Mouse (Mus musculus) 416B (cell line): ENCODE measurements at regions not wholly inside any gene's neighbourhood (a gene's known extent, or its start where the extent isn't known, plus 50 kb on each side); places are given as distances from the start of the nearest gene placed in this dataset.
A peak's percentile ranks its signal among the peaks of the same experiment; 100 is the strongest.

Source experiments
- DNase-seq: peaks from one replicate; pipeline ENCODE4 v3.0.0; 2011; ENCODE audit warnings: low read depth

DNA sequence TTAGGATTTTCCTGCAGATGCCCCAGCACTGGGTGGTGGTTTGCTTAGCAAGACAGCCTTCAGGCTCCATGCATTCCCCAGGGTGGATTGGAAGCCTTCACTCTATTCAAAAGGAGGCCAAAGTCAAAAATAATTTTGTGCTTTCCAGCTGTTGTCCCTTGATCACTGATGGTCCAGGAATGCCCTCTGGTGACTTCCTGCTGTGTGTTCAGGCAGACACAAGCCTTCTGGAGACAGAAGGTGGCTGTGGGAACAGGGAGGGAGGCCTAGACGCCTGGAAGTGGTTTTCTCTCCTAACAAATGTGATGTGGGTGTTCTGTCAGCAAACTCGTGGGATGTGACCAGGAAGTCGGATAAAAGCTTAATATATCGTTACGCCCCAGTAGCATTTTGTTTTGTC, 81.3 kb downstream of the Atp6ap1l start:
- no peak for DNase-seq

DNA sequence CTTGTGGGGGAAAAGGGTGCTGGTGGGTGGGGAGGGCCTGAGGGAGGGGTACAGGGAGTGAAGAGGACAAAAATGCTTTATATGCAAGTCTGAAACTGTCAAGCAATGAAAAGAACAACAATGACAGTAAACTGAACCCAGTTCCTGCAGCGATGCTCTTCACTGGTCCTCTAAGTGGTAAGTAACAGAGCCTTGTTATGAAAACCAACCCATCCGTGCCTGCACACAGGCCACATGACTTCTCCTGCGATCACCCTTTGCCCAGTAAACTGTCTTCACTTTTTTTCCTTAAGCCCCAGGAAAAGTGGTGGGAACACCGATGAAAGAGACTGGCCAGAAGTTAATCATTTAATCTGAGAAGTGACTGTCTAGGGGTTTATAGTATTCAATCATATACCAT, 83.3 kb downstream of the Atp6ap1l start:
- DNase-seq, result no peak

DNA sequence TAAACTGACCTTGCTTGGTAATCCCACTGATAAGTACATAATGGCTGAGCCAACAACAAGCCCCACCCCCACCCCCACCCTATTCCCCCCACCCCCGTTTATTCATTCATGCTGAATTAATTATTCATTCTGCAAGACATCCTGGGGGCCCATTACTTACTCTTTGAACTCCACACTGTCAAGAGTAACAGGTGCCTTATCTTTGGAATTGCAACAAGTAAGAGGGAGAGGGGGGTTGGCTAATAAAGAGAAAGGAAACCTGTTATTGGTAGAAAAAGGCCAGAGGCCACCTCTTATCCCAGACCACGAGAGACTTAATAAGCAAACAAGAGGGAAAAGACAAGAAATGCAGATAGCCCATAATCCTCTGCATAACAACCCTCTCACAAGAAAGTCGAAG, 84.7 kb downstream of the Atp6ap1l start:
- no peak for DNase-seq

DNA sequence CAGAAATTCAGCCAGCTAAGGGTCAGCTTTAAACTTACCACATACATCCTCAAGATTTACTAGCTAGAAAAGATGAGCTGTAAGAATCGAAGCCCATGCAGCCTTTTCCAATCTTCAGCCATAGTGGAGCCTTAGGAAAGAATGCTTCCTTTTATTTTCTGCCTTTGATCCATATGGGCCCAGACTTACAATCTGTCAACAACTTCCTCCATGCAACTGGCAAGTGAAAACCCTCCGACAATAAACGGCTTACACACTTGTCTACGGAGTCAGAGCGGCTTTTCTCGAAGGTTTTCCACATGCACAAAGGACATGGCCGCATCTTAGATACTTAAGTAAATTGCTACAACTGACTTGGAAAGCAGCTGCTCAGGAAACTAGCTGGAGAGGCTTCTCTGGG, 85.2 kb downstream of the Atp6ap1l start:
- DNase-seq, result no peak

DNA sequence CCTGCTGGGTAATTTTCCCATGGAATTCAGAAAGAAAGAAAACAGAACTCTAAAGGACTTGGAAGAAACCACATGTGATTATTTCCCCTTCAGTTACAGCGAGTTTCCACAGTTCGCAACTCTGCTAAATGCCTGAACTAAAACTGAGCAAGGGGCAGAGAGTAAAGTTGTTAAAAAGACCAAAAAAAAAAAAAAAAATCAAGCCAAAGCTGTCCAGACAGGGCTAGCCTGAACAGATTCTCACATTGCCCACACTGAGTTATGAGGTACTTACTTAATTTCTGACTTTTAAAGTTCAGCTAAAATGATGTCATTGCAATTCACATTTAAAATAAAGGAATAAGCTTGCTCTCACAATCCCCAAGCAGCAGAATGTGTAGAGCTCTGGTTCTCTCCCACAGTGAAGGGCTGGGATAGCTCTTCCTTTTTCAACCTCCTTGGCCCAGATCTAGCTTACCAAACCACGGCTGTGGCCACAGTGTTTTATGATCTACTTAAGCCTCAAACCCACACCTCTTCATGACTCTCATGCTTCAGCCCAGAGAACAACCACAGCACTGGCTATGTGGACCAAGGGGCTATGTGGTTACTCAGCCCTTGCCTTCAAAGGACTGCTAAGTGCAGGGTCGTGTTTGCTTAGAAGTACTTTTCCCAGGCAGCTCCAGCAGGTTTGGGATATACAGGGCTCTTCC, 90.8 kb downstream of the Atp6ap1l start:
- no peak for DNase-seq

DNA sequence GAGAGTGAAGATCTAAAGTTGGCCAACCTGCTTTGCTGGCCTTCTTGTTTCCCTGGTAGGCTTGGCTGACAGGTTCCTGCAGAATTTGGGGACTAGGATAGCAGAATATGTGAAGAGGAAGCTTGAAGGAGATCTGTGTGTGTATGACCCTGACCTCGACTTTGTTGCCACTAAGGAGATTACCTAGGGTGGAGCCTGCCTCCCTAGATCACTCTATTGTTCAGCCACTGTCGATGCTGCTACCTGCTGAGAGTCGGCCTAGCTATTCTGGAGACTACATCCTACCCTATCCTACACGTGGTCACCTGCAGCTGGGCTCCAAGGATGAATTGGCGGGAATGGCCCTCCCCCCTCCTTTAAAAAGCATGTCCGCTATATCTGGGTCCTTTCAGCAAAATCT, 95.1 kb downstream of the Atp6ap1l start:
- no peak for DNase-seq

DNA sequence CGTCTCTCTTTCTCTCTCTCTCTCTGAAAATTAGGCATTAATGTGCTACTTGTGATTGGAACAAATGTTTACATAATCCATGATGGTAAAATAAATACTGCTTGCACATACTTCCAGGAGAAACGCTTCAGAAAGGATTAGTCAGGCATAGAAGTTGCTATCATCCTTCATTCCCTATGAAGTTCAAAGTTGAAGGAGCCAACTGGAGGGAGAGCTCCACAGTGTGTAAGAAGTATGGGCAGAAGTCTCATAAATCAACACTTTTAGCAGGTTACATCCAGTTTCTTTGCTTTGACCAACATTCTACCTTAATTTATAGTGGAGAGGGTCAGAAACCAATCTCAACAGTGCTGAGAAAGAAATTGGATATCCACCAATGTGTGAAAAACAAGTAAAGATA, 105.5 kb downstream of the Atp6ap1l start:
- DNase-seq, result no peak

DNA sequence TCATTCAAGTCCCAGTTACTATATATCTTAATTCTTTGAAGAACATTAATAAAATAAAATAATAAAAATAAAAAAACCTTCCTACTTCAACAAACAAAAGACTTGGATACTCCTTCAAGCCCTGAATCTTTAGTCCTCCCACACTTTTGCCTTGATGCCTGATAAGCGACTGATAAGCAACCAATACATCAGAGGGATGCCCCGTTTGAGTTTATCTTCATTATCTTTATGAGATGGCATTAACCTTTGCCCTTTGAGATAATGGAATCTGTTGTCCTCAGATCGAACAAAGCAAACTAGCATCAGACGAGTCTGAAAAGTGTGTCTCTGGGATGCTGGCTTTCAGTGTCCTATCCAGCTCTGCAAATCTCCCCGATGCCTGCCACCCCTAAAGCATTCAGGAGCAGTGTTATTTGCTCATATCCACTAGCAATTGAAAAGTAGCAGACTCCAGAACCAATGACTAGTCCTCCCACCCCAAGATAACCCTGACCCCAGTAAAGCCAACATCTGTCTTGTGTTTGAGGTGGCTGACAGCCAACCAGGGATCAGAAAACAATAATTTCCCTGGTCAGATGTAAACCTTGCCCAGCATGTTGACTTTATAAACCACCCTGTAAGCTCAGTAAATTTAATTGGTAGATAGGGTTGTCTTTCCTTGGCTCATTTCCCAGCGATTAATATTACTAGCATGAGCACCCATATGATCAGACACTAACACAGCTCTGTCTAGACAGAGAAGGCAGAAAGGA, 106.2 kb downstream of the Atp6ap1l start:
- DNase-seq, result no peak

DNA sequence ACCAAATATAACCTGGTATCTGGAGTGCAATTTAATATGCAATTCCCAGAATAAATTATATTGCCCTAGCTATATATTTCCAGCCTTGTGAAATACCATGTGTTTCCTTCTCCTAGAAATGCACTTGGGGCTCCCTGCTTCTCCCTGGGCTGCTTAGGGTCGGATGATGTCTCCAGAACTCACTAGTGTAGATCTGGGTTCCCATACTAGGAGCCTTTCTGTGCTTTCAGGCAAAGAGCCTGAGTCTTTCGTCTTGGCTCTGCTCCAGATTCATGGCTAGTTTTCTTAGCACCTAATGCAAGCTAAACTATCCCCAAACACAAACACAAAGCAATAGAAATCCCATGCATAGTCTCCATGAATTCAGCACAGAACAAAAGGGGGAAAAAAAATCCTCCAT, 106.8 kb downstream of the Atp6ap1l start:
- DNase-seq, result no peak

DNA sequence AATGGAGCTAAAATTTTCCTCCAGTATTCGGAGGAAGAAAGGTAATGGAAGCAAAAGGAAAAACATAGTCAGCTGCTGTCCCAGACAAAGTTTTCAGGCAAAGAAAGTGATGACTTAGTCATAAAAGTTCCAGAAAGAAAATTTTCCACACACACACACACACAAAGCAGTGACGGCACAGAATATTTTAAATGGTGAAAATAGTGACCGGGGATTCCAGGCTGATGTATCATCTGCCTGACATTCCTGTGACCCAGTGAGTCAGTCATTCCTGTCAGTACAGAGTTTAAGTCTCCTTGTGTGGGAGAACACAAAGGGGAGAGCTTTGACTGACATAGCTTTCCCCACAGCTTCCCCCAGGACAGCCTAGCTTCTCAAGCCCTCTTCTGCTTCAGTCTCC, 107.9 kb downstream of the Atp6ap1l start:
- no peak for DNase-seq

DNA sequence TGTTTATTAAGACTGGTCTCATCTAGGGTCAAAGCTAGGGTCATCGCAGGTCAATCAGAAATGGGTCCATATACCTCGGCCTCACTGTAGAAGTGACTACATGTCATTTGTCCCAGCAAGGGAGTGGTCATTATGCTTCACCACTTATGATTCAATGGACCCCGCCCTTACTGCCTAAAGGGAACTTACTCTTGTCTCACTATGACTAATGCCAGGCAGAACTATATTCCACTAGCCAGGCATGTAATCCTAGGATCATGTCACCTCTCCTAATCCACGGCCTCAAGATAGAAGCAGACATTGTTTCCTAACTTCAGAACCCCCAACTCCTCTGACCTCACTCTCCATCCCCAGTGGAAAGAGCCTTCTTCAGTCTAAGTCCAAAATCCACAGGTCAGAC, 108.3 kb downstream of the Atp6ap1l start:
- DNase-seq, result no peak

DNA sequence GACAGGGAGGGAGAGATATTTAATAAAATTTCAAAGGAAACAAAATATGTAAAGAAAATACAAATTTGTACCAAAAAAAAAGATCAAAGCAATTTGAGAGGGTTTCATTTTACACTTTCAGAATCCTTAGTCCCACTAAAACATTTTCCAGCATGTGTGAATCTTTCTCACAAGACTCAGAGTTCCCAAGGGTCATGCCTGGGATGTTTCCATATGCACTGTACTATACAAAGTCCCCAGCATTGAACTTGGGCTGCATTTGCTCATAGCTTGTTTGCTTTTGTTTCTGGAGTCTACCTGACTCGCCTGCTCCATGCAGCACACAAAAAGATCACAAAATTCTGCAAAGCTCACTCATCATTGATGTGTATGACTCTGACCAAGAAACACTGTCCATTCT, 122.7 kb downstream of the Atp6ap1l start:
- DNase-seq, result no peak

DNA sequence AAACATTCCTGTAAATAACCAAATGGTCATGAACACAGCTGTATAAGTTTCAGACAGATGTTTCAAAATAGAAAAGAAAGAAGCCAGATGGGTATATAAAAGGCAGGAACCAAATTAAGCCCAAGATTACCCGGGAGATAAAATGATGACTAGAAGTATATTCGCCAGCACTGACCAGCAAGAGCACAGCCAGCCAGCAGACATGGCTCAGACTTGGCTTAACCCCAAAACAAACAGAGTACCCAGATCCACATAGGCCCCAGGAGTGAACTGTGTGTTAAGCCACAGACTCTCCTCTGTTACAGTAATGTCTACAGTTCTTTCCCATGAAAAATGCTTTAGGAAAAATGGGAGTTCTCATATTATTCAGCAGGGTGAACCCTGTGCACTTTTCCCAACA, 123.2 kb downstream of the Atp6ap1l start:
- peak; percentile 11 for DNase-seq

DNA sequence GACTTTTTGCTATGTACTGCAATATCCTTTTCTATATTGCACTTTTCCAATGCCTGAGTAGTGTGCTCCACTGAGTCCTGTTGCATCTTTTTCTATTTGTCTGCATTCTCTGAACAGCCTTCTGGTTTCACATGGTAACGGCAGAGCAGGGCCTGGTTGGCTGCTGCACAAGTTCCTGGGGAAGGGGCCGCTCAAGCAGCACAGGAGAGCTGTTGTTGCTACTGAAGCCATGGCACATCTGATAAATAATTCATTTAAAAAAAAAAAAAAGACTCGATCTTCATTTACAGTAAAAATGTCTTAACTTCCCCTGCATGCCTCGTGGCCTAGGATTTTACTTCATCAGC, 127.2 kb downstream of the Atp6ap1l start:
- DNase-seq, result no peak

DNA sequence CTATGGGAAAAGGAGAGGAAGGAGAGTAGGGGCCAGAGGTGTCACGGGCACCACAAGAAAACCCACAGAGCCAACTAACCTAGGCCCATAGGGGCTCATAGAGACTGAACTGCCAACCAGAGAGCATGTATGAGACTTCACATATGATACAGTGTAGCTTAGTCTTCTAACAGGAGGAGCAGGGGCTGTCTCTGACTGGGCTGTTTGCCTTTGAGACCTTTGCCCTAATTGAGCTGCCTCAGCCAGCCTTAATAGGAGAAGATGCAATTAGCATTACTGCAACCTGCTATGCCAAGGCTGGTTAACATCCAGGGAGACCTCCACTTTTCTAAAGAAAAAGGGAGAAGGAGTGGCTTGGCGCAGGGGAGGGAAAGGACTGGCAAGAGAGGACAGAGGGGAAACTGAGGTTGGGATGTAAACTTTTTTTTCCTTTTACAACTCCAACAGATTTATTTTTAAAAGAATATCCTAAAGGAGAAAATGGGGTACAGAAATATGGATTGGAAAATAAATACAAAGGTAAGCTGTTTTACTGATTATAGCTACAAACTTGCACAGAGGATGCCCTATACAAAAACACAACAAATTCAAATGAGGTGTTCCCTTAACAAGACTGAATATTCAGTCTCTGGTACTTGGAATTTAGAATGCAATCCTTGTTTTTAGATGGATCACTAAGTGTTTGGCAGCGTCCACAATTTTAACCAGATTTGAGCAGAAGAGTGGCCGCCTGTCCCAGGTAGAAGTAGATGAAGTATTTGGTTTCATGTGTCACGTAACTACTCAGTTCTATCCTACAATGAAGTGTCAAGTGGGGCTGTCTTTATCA, 127.8 kb downstream of the Atp6ap1l start:
- no peak for DNase-seq

DNA sequence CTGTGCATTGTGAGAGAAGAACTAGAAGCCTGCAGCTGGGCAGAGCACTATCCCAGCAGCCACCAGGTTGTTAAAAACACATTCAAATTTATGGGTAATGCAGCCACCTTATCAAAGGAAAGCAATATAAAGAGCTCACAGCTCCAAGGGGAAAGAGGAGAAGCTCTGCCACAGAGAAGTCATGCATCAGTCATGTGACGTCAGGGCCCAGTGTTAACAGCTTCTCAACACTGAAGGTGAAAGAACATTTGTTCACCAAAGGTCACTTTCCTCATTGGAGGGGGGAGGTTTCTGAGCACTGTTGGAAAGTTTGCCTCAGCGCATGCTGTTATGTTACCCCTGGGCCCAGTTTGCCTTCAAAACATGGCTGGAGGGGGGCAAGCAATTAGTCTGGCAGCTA, 143.0 kb downstream of the Atp6ap1l start:
- no peak for DNase-seq

DNA sequence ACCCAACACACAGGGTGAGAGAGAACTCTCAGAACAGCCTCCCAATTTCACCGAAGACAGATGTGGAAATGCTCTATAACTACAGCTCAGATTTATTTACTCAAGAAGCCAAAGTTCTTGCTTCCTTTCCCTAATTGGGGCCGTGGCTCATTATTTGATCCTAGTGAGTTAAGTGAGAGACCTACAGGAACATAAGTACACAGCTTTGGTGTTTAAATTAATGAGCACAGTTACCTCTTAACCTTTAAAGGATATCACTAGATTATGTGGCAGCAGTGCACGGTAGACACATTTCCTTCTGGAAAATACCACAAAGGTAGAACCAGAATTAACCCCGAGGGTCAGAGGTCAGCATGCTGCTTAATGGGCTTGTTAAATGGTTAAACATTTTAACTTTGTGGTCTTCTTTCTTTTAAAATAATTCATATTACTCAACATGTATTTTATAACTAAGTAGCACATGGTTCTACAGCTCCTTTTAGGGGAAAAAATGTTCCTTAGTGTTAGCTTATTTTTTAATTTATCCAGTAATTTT, 144.6 kb downstream of the Atp6ap1l start:
- DNase-seq, result no peak

DNA sequence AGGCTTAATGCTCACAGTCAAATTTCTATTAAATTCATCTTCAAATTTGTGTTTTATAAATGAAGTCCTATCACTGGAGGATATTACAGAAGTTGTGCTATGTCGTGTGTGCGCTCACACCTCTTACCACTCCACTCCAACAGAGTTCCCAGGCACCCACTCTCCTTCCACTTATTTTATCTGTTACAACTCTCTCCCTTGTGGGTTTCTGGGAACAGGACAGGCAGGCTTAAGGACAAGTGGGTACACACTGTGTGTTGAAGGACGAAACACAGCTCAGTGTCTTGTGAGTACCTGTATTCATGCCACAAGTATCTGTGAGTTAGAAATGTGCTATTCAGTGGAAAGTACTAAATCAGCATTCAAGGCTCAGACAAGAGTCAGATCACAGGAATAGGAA, 150.7 kb downstream of the Atp6ap1l start:
- no peak for DNase-seq

DNA sequence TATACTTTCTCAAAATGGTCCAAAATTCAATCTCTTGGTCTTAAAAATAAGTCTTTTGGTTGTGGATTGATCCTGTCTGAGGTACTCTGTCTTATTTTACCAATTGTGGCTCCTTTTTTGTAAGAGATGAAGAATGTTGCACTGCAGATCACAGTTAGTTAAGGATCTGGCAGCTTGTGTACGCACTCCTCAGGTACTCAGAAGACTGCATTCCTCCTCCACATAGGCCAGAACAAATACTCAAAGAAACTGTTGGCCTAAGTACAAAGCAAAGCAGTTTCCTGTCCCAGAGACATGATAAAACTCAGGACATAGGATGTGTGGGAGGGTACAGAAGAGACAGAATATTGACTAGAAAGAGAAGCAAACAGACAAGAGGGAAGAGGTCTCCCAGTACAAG, 155.4 kb downstream of the Atp6ap1l start:
- DNase-seq, result no peak

DNA sequence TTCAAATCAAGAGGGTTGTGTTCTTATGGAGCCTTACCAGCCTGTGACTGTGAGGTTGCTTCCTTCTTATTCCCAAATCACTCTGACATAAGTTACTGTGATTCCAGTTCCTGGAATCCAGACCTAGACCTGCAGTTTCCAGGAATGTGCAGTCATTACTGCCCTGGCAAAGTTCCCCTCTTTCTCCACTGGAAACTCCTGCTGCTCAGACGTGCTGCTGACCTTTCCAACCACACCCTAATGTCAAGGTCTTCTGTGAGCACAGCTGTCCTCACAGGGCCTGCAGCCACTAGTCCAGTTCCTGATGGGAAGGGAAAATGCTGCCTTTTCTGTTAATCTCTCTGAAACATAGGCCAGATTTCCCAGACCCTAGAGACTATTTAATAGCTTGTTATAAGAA, 160.1 kb downstream of the Atp6ap1l start:
- no peak for DNase-seq

DNA sequence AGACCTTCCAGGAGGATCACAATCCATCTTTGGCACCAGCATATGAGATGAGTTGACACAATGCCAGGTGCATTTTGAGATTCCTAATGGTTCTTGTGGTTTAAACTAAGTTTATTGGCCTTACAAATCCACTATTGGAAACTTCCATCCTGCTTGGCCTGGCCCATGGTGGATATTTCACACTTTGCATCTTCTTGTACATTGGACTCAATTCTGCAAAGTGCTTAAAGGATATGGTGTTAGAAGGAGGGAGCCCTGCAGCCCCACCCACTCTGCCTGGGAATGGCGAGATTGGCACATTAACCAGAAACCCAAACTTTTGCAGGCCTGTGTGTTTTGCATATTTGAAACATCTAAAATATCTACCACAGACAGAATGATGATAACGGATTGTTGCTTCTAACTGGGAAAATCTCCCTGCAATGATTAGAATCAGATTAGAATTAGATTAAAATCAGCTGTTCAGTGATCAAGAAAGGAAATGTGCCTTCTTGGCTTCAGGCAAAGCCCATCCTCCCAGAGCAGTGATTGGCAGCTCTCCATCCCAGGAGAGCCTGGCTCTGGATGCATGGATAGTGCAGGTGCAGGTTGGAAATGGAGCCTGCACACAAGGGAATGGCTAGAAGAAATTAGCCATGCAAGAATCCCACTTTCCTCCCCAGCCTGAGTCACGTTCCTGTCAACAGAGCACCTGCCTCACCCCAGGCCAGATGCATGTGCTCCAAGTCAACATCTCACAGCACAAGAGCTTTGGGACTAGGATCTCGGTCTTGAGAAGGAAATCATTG, 162.3 kb downstream of the Atp6ap1l start:
- no peak for DNase-seq

DNA sequence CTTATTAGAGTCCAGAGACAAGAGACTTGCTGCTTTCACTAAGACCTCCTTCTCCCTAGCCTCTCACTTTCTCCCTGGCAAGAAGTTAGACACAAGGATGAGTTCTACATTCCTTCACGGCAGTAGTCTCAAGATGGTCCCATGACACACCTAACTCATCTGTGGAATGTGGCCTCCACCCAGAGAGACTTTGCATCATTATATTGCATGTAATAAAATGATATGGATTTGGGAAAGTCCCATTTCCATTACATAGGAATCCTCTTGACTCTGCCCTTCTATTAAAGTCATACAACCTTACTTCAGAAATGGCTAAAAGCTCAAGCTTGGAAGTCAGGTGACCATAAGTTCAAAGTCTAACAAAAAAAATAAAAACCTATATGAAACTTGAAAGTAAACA, 165.4 kb downstream of the Atp6ap1l start:
- no peak for DNase-seq
